Mouse (Mus musculus) mature B cell (primary cell): ENCODE measurements around the gene Muc2.
"Not testable (repeated sequence)": the region's sequence is repeated elsewhere in the genome, so short reads cannot be mapped to it uniquely, and the experiment has no call there.

Source experiments
- in situ Hi-C: fragments of 300-500 bp; cut with MboI; formaldehyde crosslinking; loops from 2 replicates; pipeline ENCODE4 v1.14.3; 2019

Muc2 gene

DNA sequence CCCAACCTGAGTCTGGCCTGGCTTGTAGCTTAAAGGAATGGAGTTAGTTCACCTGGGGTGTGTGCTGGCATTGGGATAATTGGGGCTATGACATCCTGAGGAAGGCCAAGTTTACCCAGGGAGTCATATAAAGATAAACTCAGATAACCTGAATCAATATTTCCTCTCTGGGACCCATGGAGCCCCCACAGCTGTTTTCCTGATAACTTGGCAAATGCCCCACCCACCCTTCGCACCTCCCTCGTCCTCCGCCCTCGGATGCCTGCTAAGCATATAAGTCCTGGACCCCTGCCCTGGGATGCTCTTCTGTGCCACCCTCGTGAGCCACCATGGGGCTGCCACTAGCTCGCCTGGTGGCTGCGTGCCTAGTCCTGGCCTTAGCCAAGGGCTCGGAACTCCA is at the start of gene Muc2:
Gene Muc2, plus strand, starts transcription at position 301 of the 400 bp plus-strand sequence.
- in situ Hi-C loops: no loop called here

DNA sequence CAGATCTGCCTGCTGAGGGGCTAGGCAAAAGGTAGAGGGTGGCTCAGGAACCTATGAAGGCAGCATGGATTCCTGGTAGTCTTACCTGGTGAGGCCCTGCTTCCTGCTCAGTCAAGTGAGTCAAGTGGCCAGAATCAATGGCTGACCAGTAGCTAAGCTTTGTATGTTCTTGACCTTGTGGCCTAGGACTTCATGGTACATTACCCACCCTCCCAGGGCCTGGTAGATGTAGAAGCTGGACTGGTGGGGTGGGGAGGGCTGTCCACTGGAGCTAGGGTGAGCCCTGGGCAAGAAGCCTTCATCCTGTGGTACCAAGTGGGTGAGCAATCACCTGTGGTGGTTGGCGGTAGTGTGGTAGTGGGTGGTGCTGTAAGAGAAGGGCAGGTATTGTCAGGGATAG is 47.8 kb upstream of the Muc2 start:
- in situ Hi-C loops: no loop called here

DNA sequence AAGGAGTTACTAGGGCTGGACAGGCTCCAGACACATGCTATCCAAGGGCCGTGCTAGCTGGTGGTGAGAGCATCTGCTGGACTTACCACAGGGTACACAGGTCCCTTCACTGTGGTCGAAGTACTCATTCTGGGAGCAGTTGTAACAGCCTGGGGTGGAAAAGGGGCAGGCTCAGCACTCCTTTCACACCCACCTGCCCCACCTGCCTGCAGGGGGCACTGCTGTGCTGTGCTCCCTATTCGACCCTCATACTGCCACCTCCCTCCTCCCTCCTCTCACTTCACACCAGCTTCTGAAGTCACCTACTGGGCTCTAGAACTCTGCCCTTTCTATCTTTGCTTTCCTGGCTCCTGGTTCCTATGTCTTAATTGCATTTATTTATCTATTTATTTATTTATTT is 47.0 kb upstream of the Muc2 start:
- in situ Hi-C loops: no loop called here

DNA sequence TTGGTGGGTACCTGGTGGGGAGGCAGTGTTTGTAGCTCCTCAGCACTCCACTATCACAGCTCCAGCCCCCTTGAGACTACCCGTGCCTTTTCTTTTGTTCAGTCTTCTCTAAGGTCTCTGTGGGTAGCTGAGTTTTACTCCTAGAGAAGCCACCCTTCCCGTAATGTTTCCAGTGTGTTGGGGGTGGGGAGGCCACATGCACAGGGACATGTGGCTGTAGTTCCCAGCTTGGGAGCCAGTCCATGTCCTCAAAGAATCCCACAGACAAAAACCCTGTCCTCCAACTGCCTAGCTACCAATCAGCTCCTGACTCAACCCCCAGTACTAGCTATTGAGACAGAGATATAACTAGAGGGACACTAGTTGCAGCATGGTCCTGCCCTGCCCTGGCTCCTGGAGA is 43.1 kb upstream of the Muc2 start:
- in situ Hi-C loops: no loop called here

DNA sequence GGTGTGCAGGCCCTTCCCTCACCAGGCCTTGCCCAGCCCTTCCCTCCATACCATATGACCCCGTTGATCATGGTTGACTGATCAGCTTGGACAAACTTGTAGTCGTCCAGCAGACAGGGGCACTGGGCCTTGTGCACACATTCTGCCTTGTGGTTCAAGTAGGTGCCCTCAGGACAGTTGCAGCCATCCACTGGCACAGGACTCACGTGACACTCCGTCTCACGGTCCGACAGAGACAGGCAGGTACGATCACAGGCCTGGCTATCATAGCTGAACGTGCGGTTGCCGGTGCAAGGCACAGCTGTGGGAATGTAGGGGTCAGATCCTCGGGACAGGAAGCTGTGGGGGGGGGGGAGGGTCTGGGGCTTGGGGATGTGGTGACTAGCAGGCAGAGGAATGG is 42.3 kb upstream of the Muc2 start:
- in situ Hi-C loops: no loop called here

DNA sequence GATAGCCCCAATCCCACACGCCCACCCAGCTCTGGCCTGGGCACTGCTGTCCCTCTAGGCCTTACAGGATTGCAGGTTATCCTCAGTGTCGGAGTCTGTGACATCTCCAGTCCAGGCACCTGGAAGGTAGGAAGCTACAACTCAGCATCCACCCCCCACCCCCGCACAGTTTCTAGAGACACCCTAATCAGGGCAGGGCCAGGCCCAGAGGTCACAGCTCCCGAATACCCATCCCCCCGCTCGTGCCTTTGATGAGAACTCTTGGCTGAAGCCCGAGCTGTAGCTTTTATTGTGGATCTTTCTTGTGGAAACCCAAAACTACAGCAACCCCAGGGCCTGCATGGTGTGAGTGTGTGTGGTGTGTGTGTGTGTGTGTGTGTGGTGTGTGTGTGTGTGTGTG is 37.9 kb upstream of the Muc2 start:
- in situ Hi-C loops: no loop called here

DNA sequence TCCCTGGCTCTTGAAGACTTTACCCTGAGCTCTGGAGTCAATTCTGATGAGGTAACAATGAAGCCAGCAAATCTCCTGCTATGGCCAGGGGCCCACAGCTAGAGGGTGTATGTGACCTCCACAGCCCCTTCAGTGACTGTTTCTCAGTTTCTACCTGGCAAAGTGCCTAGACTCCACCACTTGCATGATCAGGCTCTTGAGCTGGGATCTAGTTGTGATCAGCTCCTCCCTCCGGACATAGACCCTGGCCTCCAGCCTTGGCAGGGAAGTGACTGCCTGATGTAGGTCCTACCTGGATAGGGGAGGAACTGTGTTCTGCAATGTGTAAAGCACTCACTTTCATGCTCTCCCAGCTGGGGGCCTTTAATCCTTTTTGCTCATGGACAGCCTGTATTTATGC is 29.8 kb upstream of the Muc2 start:
- in situ Hi-C loops: no loop called here

DNA sequence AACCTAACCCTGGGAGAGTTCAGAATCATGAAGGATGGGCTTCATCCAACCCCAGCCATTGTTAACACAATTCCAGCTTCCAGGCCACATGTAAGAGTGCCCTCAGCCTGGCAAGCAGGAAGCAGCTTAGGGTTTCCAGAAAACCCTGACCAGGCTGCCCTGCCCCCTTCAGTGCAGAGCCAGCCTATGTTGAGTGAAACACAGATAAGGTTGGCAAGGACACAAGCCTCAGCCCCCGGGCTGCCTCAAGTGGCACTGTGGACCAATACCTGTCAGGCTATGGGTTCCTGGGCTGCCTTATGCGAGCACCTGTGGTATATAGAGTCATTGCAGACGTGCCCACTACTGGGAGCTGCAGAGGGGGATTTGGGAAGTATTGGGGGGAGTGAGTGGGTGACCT is 28.7 kb upstream of the Muc2 start:
- in situ Hi-C loops: no loop called here

DNA sequence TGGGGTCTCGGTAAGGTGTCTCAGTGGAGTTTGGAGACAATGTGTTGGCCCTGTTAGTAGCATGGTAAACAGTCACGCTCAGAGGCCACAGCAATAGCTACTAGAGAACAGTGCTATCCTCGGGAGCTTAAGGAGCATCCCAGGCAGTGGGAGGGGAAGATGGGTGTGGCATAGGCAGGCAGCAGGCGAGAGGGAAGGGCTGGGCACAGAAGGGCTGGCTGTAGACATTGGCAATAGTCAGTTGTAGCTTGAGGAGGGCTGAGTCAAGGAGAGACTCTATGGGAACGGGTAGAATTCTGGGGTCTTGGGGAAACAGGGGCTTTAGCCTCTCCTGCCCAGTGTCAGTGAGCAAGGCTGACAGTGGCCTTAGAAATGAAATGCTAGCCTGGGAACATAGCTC is 27.9 kb upstream of the Muc2 start:
- in situ Hi-C loops: no loop called here

DNA sequence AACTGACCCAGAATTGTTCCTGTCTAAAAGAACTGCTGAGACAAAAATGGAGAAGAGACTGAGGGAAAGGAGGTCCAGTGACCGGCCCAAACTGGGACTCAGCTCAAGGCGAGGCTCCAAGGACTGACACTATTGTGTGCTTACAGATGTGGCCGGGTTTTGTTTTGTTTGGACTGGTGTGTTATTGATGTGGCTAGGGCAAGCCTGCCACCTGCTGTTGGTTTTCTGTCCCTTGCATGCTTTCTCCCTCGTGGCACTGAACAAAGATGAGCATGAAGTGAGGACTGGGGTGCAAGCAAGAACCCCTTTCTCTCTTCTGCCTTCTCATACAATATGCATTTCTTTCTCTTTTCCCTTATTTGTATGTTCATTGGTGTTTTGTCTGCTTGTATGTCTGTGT is 23.9 kb upstream of the Muc2 start:
- in situ Hi-C loops: no loop called here

DNA sequence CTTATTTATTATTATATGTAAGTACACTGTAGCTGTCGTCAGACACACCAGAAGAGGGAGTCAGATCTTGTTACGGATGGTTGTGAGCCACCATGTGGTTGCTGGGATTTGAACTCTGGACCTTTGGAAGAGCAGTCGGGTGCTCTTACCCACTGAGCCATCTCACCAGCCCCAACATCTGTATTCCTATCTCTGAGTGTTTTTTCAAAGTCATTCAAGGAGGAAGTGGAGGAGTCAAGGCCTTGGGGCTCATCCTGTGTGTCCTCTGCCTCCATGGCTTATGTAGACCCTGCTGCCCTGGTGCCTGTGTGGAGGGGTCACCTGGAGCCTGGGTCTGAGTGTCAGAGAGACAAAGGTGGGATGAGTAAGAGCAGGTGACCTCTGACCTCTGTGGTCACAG is 21.0 kb upstream of the Muc2 start:
- in situ Hi-C loops: not testable (repeated sequence)

DNA sequence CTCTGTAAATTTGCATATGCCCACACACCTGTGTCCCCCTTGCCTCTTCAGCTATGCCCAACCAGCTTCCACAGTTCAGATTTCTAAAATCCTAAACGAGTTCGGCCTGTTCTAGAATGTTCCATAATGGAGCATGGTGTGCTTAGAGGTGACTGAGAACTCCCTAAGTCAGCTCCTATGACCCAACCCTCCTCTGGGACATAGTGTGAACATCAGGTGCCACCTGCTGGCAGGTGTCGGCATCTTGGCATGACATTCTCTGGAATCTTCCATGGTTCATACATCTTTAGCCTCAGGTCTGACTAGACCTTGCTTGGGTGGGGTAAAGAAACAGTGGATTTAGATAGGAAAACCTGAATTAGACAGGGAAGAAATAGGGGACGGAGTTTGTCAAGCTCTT is 19.1 kb upstream of the Muc2 start:
- in situ Hi-C loops: no loop called here

DNA sequence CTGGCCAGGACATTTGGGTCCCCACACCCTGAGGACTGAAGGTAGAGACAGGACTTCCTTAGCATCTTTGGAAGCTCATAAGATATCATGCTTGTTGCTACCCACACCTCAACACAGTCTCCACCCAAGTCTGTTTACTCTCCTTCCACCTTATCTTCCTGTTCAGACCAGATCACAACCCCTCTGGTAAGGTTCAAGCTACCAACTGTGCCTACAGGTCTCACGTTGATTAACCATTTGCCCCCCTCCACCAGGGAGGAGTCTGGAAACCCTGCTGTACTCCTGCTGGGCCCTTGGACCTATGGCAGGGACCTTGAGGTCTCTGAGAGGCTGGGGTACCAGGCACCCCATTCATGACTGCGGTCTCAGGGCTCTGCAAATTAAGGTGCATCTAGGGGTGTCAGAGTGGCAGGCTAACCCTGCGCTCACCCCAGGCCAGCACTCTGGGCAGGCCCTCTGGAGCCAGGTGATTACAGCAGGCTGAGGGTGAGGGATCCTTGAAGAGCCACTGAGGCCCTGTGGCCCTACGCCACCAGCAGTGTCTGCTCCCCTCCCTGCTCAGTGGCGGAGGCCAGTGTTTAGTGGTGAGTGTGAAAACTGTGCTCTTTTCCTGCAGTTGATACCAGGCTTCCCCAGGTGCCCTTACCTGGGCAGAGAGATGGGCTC is 18.4 kb upstream of the Muc2 start:
- in situ Hi-C loops: no loop called here

DNA sequence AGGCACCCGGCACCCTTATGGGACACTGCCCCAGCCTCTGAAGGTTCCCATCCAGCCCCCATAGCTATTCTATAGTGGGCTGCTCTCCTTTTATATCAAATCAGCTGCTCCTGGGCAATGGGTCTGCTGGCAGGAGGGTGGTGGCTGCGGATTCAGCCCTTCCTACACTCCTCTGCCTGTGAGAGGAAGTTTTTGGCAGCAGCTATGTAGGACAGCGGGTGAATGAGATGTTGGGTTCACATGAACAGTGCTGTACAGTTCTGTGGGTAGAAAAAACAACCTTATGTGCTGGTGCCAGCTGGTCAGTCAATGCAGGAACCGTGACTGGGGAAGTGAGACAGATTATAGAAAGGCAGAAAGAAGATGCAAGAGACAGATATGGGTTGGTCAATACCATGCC is 11.2 kb upstream of the Muc2 start:
- in situ Hi-C loops: no loop called here

DNA sequence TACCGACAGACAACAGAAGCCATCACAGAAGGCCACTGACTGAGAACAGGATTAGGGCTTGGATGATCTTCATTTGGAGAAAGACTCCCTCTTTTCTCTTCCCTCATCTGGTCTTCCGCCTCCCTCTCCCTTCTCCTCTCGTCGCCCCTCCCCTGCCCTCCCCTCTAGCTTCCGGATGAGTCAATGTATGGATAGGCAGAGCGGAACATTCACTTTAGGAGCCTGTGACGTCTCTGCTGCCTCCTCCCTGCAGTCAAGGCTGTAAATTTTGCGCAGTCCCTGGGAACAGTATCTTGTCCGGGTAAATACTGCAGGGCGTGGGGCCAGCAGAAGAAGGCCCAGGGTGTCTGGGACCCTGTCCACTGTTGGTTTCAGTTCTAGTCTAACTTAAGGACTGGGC is 2.8 kb upstream of the Muc2 start:
- in situ Hi-C loops: no loop called here

DNA sequence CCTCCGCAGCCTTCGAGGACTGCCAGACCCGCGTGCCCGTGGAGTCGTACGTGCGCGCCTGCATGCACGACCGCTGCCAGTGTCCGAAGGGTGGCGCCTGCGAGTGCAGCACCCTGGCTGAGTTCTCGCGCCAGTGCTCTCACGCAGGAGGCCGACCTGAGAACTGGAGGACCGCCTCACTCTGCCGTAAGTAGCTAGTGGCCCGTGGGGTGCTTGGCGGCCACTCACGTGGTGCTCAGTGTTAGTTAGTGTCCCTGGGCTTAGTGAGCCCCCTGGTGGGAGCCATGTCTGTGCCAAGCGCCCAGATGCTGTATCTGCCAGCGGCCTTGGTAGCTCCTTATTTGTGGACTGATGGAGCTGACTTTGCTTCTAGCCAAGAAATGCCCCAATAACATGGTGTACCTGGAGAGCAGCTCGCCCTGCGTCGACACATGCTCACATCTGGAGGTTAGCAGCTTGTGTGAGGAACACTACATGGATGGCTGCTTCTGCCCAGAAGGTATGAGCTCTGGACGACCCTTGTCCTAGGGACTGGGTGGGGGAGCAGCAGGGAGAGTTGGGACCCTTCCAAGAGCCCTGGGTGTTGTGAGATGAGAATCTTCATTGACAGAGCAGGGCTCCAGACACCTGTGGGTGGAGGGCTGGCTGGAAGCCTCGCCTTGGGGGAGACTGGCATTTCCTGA is 3.6 kb downstream of the Muc2 start:
- in situ Hi-C loops: no loop called here

DNA sequence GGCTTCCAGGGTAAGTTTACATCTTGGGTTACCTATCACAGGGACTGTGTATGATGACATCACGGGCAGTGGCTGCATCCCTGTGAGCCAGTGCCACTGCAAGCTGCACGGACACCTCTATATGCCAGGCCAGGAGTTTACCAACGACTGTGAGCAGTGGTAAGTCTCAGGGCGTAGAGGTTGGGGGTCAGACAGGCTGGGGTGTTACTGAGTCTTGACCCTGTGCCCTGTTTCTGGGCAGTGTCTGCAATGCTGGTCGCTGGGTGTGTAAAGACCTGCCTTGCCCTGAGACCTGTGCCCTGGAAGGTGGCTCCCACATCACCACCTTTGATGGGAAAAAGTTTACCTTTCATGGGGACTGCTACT is 4.1 kb downstream of the Muc2 start:
- in situ Hi-C loops: no loop called here

DNA sequence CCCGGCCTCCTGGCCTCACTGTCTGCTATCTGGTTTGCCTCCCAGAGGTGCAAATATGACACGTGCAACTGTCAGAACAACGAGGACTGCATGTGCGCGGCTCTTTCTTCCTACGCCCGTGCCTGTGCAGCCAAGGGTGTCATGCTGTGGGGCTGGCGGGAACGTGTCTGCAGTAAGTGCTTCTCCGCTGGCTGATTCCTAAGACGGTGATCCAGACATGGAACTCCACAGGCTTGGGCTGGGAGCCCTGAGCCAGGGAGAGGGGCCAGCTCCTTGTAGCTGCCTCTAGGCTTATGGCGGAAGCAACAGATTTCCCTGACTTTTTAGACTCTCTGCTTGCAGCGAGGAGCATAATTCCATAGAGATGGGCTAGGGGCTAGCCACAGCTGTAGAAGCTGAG is 6.4 kb downstream of the Muc2 start:
- in situ Hi-C loops: no loop called here

DNA sequence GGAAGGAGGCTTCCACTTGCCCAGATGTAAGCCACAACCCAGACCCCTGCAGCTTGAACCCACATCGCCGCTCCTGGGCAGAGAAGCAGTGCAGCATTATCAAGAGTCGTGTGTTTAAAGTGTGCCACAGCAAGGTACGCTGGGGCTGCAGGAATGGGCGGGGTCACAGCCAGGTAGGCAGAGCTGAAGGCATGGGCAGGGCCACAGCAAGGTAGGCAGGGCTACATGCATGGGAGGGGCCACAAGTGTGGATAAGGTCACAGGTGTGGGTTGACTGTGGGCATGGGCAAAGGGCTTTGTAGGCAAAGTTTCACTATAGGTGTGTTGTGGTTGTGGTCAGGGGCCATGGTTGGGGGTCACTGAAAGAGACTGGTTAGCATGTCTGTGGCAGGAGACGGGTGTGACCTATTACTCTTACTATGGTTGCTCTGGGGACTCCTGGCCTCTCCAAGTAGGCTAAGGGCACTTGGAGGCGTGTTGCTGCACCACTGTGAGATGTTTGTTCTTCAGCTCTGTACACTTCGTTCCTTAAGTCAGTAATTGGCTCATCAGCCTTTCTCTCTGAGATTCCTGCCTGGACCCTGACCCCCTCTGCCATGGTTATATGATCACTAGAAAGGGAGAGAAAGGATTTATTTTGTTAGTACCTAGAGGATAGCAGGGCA is 9.5 kb downstream of the Muc2 start:
- in situ Hi-C loops: no loop called here

DNA sequence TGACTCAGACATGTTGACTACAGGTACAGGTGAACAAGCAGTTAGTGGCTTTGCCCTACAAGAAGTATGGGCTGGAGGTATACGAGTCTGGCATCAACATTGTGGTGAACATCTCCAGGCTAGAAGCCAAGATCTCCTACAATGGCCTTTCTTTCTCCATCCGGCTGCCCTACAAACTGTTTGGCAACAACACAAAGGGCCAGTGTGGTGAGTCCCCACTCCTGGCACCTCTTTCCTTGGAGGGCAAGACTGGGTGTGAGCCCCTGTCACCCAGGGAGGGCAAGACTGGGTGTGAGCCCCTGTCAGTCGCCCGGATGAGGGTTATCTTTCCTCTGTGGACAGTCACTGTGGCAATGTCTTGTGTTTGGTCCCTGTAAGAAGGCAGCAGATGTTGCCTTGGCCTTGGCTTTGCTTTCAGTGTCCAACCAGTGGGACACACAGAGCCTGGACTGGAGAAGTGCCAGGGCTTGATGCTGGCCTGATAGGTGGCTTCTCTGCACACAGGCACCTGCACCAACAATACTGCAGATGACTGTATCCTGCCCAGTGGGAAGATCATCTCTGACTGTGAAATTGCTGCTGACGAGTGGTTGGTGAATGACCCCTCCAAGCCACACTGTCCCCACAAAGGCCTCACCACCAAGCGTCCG is 57.4 kb downstream of the Muc2 start:
- in situ Hi-C loops: no loop called here

DNA sequence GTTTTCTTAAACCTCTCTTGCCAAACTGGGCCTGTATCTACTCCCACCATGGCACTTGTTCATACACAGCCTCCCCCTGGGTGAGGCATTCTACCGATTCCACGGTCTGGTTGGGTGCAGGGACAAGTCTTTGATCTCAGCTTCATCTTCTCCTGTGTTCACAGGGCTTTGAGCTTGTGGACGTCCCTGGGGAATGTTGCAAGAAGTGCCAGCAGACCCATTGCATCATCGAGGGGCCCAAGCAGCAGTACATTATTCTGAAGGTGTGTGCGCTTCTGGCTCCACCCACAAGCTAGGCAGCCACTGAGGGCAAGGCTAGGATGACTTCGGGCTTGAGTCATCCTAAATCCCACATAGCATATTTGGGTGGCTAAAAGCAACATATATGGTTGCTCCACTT is 62.4 kb downstream of the Muc2 start:
- in situ Hi-C loops: no loop called here

DNA sequence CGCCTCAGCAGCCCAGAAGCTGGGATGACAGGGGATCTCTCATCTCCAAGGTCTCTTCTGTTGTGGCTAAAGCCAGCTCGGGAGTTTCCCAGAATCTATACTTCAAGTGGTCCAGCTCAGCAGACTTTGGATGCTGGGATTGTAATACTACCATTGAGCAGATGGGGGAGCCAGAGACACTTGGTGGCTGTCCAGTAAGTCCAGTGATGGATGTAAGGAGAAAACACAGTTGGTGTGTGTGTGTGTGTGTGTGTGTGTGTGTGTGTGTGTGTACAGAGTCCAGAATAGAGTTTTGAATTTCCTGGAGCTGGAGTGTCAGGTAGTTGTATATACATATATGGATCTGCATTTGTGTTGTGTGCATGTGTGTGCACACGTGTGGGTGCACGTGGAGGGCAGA is 65.7 kb downstream of the Muc2 start:
- in situ Hi-C loops: no loop called here

DNA sequence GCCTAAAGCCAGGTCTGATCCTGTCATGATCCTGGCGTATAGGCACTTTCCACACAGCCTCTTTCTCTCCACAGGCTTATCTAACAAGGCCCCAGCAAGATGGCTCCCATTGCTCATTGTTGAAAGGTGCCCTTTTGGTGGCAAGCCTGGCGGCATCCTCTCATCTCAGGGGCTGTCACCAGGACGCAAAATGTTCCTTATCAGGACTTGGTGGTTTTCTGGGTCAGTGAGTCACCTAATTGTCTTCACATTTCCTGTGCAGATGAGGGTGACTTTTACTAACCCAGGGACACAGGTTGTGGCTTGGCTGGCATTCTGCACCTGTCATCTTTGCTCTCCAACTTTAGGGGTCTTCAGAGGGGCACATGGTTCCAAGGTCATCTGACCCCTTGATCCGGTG is 68.2 kb downstream of the Muc2 start:
- in situ Hi-C loops: no loop called here
